Mouse (Mus musculus) erythroblast, embryonic 14.5 days (primary cell): ENCODE results near the gene Ust.

ENCODE experiments used
- GATA1 ChIP-seq: IDR thresholded peaks from 2 replicates; pipeline ENCODE4 v1.6.1; 2012; ENCODE audit warnings: low read length, inconsistent platforms, mixed read lengths
- TAL1 ChIP-seq: IDR thresholded peaks from 3 replicates; pipeline ENCODE4 v1.6.1; 2012; ENCODE audit warnings: low read length, inconsistent platforms, mixed read lengths

- no peak for TF ChIP-seq GATA1
- no peak for TF ChIP-seq TAL1
Measured at GRCm38 (mm10) chr10:8213266-8213905, 305.2 kb downstream of the Ust start.
